Mouse (Mus musculus): ENCODE measurements around the gene Ppan. TPM values are rescaled to one million over a fixed set of nuclear protein-coding genes. Genes with fewer than 3 reads are reported as not detected.

Ppan gene
- total RNA-seq (2021) = 1 to 10 TPM; 6.1 to 8.7 TPM
- long read RNA-seq, experiment 1, partial matches to known transcripts = 2 of 5 reads
- long read RNA-seq, experiment 1, other reads (novel, unspliced or antisense) = 1 of 5 reads
- long read RNA-seq, experiment 2, transcript Ppan-201 (11 exons, 1,670 nt) = major isoform, 6 of 8 reads
- long read RNA-seq, experiment 2, partial matches to known transcripts = 1 of 8 reads
- long read RNA-seq, experiment 2, other reads (novel, unspliced or antisense) = 1 of 8 reads

- peak; percentile 90 to 93 for DNase-seq
- intact Hi-C loops (cut with DNase I) = no loop called here
These were observed at the start of gene Ppan for GRCm38 (mm10) chr9:20887704-20888385. TSS of gene Ppan (plus strand) at chr9:20888175.

DNA sequence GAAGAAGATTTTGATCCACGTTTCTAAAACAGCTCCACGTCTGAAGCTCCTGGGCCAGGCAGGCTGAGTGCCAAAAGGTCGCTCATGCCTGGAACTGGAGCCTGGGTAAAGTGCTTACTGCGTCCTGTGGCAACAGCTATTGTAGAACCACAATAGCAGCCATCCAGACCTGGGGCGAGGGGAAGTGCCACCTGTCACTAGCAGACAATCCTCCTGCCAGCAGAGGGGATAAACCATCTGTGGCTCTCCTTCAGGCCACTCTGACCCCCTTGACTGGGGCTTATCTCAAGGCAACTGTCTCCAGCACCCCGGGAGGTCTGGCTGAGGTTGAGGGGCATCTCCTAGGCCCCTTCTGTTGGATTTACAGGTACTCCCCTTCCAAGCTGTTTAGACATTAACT lies 49.0 kb upstream of the Ppan start:
- DNase-seq = no peak
- intact Hi-C loops (cut with DNase I) = loop anchor here (10.0 kb wide), 2 partner anchors 174 to 374 kb away; partner anchors contain the start of gene Zfp26

DNA sequence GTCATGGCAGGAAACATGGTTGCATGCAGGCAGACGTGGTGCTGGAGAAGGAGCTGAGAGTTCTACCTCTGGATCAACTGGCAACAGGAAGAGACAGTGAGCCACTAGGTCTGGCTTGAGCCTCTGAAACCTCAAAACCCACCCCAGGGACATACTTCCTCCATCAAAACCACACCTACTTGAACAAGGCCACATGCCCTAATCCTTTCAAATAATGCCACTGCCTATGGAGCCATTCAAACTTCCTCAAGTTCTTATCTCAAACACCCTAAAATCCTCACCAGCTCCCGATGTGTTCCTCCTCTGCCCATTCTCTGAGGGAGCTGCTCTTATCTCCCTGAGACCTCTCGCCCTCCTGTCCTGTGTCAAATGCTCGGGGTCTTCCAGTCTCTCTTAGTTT lies 45.8 kb upstream of the Ppan start:
- intact Hi-C loops (cut with DNase I) = no loop called here
- DNase-seq = no peak

DNA sequence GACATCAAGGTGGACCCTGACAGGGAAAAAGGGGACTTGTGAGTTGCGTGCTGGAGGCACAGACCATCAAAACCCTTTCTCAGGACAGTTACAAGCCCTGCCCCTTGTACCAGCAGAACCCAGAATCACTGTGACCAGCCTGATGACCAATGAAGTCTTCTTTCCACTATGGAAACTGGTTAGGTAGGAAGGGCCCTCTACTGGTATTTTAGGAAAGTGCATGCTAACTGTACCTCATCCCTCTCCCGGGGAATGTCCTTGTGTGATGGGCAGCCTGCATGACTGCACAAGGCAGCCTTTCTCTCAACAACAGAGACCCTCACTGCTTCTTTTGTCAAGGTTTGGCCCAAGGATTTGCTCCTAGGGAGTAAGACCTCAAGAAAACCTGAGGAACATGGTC lies 45.3 kb upstream of the Ppan start:
- no peak for DNase-seq
- intact Hi-C loops (cut with DNase I) = no loop called here

- intact Hi-C loops (cut with DNase I) = no loop called here
- no peak for DNase-seq
These were observed 37.8 kb upstream of the Ppan start for GRCm38 (mm10) chr9:20850179-20850578.

GRCm38 (mm10) chr9:20857131-20857530 lies 30.8 kb upstream of the Ppan start:
- intact Hi-C loops (cut with DNase I) = no loop called here
- DNase-seq = no peak

DNA sequence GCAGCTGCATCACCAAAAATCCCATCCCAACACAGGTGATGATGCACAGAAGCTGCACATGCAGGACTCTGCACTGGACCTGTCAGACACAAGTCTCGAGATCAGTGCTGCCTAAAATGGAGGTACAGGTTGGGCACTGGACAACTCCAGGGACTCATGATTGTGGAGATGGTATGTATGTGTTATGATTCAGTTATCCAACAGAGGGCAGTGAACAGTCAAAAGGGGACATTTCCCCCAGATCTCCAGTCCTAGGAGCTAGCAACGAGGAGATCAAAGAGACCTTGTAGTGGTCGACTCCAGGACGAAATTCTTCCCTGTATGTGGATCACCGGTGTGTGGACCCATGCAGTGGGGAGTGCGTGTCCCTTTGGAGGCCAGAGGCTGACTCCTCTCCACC lies 28.0 kb upstream of the Ppan start:
- DNase-seq = no peak
- intact Hi-C loops (cut with DNase I) = no loop called here

GRCm38 (mm10) chr9:20861821-20862220 lies 26.2 kb upstream of the Ppan start:
- no peak for DNase-seq
- intact Hi-C loops (cut with DNase I) = no loop called here

DNA sequence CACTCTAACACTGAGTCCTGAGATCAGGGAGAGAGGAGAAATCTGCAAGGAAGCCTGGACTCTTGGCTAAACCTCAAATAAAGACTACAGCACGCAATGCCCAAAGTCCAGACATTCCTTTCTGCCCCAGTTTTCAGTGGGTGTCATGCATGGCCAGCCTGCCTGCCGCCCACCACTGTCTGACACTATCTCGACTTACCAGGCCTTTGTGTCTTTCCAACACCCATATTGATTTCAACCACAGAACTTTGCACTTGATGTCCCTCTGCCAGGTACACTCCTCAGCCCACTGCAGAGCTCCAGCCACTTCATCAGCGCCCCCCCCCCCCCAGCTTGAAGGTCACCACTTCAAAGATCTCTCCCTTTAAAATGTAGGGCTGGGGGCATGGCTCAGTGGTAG lies 25.8 kb upstream of the Ppan start:
- intact Hi-C loops (cut with DNase I) = no loop called here
- DNase-seq = no peak

DNA sequence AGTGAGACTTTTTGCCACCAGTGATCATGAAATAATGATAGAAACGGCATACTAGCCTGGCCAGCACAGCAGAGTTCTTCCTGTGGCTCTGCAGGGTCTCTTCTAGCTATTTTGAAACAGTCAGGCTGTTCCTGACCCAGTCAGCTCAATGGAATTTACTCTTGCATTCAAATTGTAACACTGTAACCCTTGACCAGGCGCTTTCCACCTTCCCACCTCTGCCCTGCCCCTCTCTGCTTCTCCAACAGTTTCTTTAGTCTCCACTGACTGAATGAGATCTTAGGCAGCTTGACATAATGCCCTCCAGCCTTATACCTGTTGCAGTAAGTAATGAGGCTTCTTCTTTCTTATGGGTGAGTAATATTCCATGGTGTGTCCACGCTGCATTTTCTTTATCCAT lies 21.1 kb upstream of the Ppan start:
- intact Hi-C loops (cut with DNase I) = no loop called here
- no peak for DNase-seq

DNA sequence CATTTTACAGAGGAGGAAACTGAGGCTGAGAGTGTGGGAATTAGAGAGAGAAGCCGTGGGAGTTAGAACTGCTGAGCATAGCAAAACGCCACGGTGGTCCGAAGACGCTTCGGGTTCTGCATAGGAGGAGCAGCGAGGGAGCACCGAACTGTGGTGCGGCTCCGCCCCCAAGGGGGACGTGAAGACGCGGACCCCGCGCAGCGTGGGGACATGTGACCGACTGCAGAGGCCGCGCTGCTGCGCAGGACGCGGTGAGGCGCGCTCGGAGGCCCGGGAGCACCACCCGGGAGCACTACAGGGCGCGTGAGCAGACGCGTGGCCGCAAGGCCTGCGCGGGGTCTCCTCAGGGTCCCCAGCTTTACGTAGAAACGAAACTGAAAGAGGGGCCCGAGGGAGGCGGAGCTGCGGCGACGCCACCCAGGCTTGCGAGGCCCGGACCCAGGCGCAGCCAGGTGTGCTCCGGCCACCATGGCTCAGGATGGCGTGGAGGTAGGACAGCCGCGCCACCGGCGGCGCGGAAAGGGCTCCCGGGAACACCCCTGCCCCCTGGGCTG lies 19.4 kb upstream of the Ppan start, which contains the start of gene A230050P20Rik:
A230050P20Rik (plus strand) TSS at position 195 of the 554 bp plus-strand sequence.
- intact Hi-C loops (cut with DNase I) = no loop called here
- DNase-seq = peak; percentile 25 to 35

GRCm38 (mm10) chr9:20869246-20869645 lies 18.7 kb upstream of the Ppan start:
- DNase-seq = no peak
- intact Hi-C loops (cut with DNase I) = no loop called here

DNA sequence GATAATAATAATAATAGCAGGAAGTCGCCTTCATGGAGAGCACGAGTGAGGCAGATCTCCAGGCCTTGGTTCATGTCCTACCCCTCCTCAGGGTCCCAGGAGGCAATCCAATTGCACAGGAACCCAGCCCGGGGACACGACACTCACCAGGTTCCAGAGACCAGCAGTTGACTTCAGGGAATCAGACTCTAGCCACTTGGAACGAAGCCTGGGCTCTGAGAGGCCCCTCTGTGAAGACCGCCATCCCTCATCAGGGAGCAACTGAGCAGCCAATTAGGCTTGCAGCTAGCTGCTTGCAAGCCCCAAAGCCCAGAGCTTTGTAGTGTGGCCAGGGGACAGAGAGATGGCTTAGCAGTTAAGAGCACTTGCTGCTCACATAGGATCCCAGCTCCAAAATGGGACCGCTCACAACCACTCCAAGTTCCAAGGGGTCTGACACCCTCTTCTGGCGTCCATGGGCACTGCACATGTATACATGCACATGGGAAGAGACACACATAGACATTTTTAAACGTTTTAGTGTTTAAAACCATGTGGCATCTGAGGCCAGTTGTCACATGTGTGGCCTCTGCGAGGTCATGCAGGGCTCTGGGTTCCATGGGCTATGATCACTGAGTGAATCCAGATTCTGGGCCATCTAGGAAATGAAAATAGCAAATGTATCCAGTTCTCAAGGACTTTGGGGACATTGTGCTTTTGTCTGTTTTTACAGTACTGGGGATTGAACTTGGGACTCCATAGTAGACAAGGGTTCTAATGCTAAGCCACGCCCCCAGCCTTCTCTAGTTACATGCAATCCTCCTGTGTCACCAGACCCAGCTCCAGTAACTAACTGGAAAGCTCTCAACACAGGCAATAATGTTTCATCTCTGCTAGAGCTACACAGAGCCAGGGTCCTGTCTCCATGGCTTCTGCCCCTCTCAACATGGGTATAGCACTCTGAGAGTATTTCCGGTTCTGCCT lies 17.5 kb upstream of the Ppan start:
- DNase-seq = no peak

DNA sequence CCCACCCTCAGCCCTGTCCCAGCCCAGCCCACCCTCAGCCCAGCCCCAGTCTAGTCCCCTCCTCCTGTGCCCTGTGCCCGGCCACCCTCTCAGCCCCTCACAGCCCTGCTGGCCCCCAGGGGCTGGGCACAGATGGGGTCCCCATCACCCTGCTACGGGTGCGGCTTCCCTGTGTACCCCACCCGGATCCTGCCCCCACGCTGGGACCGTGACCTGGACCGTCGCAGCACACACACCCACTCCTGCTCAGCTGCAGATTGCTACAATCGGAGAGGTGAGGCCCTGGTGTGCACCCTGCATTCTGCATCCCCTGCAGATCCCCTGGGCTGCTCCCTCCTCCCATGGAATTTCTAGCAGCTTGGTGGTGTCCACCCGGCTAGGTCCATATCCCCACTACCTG lies 15.0 kb upstream of the Ppan start:
- intact Hi-C loops (cut with DNase I) = no loop called here
- DNase-seq = no peak

More for the DNA sequence above, 17.5 kb upstream of the Ppan start:
- intact Hi-C loops (cut with DNase I) = no loop called here

GRCm38 (mm10) chr9:20873521-20873920 lies 14.5 kb upstream of the Ppan start:
- DNase-seq = no peak
- intact Hi-C loops (cut with DNase I) = no loop called here

GRCm38 (mm10) chr9:20875021-20875790 lies 12.8 kb upstream of the Ppan start:
- no peak for DNase-seq
- intact Hi-C loops (cut with DNase I) = no loop called here

DNA sequence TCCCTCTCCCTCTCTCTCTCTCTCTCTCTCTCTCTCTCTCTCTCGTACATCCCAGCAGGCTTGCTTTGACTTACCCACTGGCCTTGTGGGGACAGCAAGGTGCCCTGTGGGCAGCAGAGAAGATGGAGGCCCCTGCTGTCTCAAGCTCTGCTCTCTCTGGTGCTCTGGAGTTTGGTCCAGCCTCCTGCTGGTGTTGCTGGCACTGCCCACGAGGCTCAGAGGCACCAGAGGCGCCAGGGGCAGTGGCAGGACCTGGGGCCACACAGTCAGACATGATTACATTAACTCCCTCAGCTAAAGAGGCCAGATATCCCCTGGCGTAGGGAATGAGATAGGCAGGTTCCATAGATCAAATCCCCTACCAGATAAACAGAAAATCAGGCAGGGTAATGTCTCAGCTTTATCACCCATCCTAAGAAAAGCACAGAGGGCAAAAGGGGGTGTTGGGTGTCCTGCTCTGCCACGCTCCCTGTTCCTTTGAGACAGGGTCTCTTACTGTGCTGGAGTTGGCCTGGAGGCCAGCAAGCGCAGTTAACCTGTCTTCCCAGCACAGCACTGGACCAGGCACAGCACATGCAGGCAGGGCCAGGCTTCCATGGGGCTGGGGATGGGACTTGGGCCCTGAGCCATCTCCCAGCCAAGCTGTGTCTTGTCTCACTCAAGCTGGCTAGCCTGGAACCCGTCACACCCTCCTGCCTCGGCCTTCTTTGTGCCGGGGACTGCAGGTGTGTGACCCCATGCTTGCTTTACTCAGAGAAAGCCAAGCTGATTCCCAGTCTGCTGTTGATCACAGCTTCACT lies 11.5 kb upstream of the Ppan start:
- DNase-seq = no peak
- intact Hi-C loops (cut with DNase I) = no loop called here

DNA sequence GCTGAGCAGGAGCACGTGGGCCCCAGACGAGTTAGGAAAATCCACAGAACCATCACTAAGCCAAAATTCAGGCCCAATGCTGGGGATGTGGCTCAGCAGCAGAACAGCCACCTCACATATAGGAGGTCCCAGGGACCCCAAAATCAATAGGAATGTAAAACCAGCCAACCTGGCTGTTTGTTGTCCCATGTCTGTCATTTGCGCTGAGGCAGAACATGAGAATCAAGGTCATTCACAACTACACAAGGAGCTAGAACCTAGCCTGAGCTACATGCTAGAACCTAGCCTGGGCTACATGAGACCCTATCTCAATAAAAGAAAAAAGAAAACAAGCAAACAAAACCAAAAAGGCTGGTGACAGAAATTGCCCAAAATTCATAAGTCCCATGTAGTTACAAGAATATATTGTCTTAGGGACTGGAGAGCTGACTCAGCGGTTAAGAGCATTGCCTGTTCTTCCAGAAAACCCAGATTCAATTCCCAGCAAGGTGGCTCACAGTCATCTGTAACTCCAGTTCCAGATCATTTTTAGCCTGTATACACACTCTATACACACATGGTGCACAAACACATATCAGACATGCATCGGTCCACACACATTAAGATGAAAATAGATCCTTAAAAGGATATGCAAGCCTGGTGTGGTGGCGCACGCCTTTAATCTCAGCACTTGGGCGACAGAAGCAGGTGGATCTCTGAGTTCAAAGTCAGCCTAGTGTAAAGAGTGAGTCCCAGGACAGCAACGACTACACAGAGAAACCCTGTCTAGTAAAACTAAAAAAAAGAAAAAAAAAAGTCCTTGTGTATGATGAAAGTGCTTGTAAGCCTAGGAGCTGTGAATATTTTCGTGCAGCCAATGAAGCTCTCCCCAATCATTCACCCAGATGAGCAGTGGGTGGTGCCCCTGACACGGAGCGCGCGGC lies 10.6 kb upstream of the Ppan start:
- no peak for DNase-seq
- intact Hi-C loops (cut with DNase I) = no loop called here
